Mouse (Mus musculus): ENCODE results near the gene Prickle3. TPM values are rescaled to one million over a fixed set of nuclear protein-coding genes. Genes with fewer than 3 reads are reported as not detected.

The Prickle3 gene
- polyA plus RNA-seq (2012; rRNA removed; ENCODE audit: low replicate concordance): 37.2 and 57.8 TPM in 2 replicates

GRCm38 (mm10) chrX:7657221-7657639 is at the start of gene Prickle3:
Gene Prickle3 (plus strand): TSS chrX:7657260.

GRCm38 (mm10) chrX:7638401-7639091 is 18.5 kb upstream of the Prickle3 start, which contains the start of gene Syp:
Gene Syp (plus strand): TSS chrX:7638471.

GRCm38 (mm10) chrX:7670921-7671623 is 14.0 kb downstream of the Prickle3 start, which contains the start of gene Plp2:
Gene Plp2 (minus strand): TSS chrX:7671390.

GRCm38 (mm10) chrX:7680864-7681263 is 23.8 kb downstream of the Prickle3 start, which contains the start of gene Magix:
Gene Magix (minus strand): TSS chrX:7681251.

GRCm38 (mm10) chrX:7696954-7697381 is 39.9 kb downstream of the Prickle3 start, which contains the start of gene Gpkow:
Gene Gpkow (plus strand): TSS chrX:7697131.

GRCm38 (mm10) chrX:7714135-7714899 is 57.3 kb downstream of the Prickle3 start, which contains the start of gene Wdr45:
Gene Wdr45 (plus strand): TSS chrX:7714333.

Other genes starting within 250 kb of the Prickle3 start
- 3.3 and 11.9 TPM in 2 replicates for gene Foxp3, start 83.6 kb upstream of the Prickle3 start, polyA plus RNA-seq (2012; rRNA removed; ENCODE audit: low replicate concordance)
- gene Ppp1r3f, start 83.0 kb upstream of the Prickle3 start, polyA plus RNA-seq (2012; rRNA removed; ENCODE audit: low replicate concordance): 3.0 and 6.5 TPM in 2 replicates
- gene Ccdc22, start 51.7 kb upstream of the Prickle3 start, polyA plus RNA-seq (2012; rRNA removed; ENCODE audit: low replicate concordance): 17.5 and 20.1 TPM in 2 replicates
- gene Cacna1f, start 50.2 kb upstream of the Prickle3 start, polyA plus RNA-seq (2012; rRNA removed; ENCODE audit: low replicate concordance): 0.10 and 0.16 TPM in 2 replicates
- gene Syp, start 18.8 kb upstream of the Prickle3 start, polyA plus RNA-seq (2012; rRNA removed; ENCODE audit: low replicate concordance): 5.7 and 8.6 TPM in 2 replicates
- gene Plp2, start 14.1 kb downstream of the Prickle3 start, polyA plus RNA-seq (2012; rRNA removed; ENCODE audit: low replicate concordance): 137 and 304 TPM in 2 replicates
- 4.8 and 17.7 TPM in 2 replicates for gene Magix, start 24.0 kb downstream of the Prickle3 start, polyA plus RNA-seq (2012; rRNA removed; ENCODE audit: low replicate concordance)
- gene Gpkow, start 39.9 kb downstream of the Prickle3 start, polyA plus RNA-seq (2012; rRNA removed; ENCODE audit: low replicate concordance): 5.4 and 7.0 TPM in 2 replicates
- gene Wdr45, start 57.1 kb downstream of the Prickle3 start, polyA plus RNA-seq (2012; rRNA removed; ENCODE audit: low replicate concordance): 52.6 and 81.0 TPM in 2 replicates
- gene Gm45208, start 65.0 kb downstream of the Prickle3 start, polyA plus RNA-seq (2012; rRNA removed; ENCODE audit: low replicate concordance): 0.95 and 4.4 TPM in 2 replicates
- 50.1 and 63.0 TPM in 2 replicates for gene Praf2, start 71.2 kb downstream of the Prickle3 start, polyA plus RNA-seq (2012; rRNA removed; ENCODE audit: low replicate concordance)
- 13.2 and 28.8 TPM in 2 replicates for gene Ccdc120, start 93.6 kb downstream of the Prickle3 start, polyA plus RNA-seq (2012; rRNA removed; ENCODE audit: low replicate concordance)
- 31.3 and 39.5 TPM in 2 replicates for gene Tfe3, start 105.3 kb downstream of the Prickle3 start, polyA plus RNA-seq (2012; rRNA removed; ENCODE audit: low replicate concordance)
- gene Gripap1, start 132.5 kb downstream of the Prickle3 start, polyA plus RNA-seq (2012; rRNA removed; ENCODE audit: low replicate concordance): 29.7 and 46.8 TPM in 2 replicates
- 3.0 and 3.3 TPM in 2 replicates for gene Kcnd1, start 165.0 kb downstream of the Prickle3 start, polyA plus RNA-seq (2012; rRNA removed; ENCODE audit: low replicate concordance)
- gene Otud5, start 184.1 kb downstream of the Prickle3 start, polyA plus RNA-seq (2012; rRNA removed; ENCODE audit: low replicate concordance): 25.7 and 37.9 TPM in 2 replicates
- gene Pim2, start 221.0 kb downstream of the Prickle3 start, polyA plus RNA-seq (2012; rRNA removed; ENCODE audit: low replicate concordance): 19.4 and 44.8 TPM in 2 replicates
- gene Slc35a2, start 226.8 kb downstream of the Prickle3 start, polyA plus RNA-seq (2012; rRNA removed; ENCODE audit: low replicate concordance): 70.2 and 98.2 TPM in 2 replicates
- gene Pqbp1, start 242.0 kb downstream of the Prickle3 start, polyA plus RNA-seq (2012; rRNA removed; ENCODE audit: low replicate concordance): 60.2 and 64.8 TPM in 2 replicates
- gene Timm17b, start 242.1 kb downstream of the Prickle3 start, polyA plus RNA-seq (2012; rRNA removed; ENCODE audit: low replicate concordance): 45.2 and 48.8 TPM in 2 replicates

Measured in mammary gland, adult 2 months (tissue).